Mouse (Mus musculus): ENCODE data around the gene Gm4187. TPM values are rescaled to one million over a fixed set of nuclear protein-coding genes. Genes with fewer than 3 reads are reported as not detected.

The Gm4187 gene
- not detected for polyA plus RNA-seq (2017; shearing (Covaris generic))

DNA sequence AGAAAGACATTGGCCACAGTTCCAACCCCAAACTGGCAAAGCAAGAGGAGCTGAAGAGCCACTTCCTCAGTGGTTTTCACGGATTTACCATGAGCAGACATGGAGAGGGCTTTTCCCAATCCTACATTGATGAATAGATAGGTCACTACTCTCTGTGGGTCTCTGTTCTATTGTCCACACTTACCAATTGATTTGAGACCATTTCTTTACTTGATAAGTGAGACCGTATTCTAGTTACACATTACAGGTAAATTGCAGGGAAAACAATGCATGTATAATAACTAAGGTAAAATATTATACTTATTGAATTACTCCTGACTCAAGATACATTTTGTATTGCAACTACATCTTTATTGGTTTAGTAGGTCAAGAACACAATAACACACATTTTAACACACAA lies at the start of gene Gm4187:
Gene Gm4187, minus strand, starts transcription at position 101 of the 400 bp plus-strand sequence.

DNA sequence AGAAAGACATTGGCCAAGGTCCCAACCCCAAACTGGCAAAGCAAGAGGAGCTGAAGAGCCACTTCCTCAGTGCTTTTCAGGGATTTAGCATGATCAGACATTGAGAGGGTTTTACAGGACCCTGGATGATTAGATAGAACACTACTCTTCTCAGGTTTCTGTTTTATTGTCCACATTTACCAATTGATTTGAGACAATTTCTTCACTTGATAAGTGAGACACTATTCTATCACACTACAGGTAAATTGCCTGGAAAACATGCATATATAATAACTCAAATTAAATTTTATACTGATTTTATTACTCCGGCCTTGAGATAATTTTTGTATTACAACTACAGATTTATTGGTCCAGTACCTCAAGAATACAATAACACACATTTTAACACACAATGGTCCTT lies 41.4 kb upstream of the Gm4187 start, which contains the start of gene Gm8660:
Gene Gm8660, minus strand, starts transcription at position 101 of the 400 bp plus-strand sequence.

Other genes starting within 250 kb of the Gm4187 start
- not detected for gene Gm16451, start 211.5 kb downstream of the Gm4187 start, polyA plus RNA-seq (2017; shearing (Covaris generic))
- gene Gm10666, start 195.0 kb downstream of the Gm4187 start, polyA plus RNA-seq (2017; shearing (Covaris generic)): not detected
- not detected for gene Vmn1r142, start 165.7 kb downstream of the Gm4187 start, polyA plus RNA-seq (2017; shearing (Covaris generic))
- not detected for gene Vmn1r143, start 140.3 kb downstream of the Gm4187 start, polyA plus RNA-seq (2017; shearing (Covaris generic))
- not detected for gene Gm8653, start 128.5 kb downstream of the Gm4187 start, polyA plus RNA-seq (2017; shearing (Covaris generic))
- gene Gm8453, start 100.2 kb downstream of the Gm4187 start, polyA plus RNA-seq (2017; shearing (Covaris generic)): not detected
- gene Gm8660, start 41.3 kb upstream of the Gm4187 start, polyA plus RNA-seq (2017; shearing (Covaris generic)): not detected
- gene Vmn1r148, start 83.9 kb upstream of the Gm4187 start, polyA plus RNA-seq (2017; shearing (Covaris generic)): not detected
- gene Vmn1r149, start 108.5 kb upstream of the Gm4187 start, polyA plus RNA-seq (2017; shearing (Covaris generic)): not detected
- gene Gm10665, start 134.4 kb upstream of the Gm4187 start, polyA plus RNA-seq (2017; shearing (Covaris generic)): not detected
- gene Vmn1r151, start 170.0 kb upstream of the Gm4187 start, polyA plus RNA-seq (2017; shearing (Covaris generic)): not detected
- not detected for gene Vmn1r152, start 193.2 kb upstream of the Gm4187 start, polyA plus RNA-seq (2017; shearing (Covaris generic))
- gene Gm8677, start 205.2 kb upstream of the Gm4187 start, polyA plus RNA-seq (2017; shearing (Covaris generic)): not detected
- not detected for gene Gm4201, start 235.6 kb upstream of the Gm4187 start, polyA plus RNA-seq (2017; shearing (Covaris generic))

Measured in naive thymus-derived CD4-positive, alpha-beta T cell, adult 5 months (primary cell).